Mouse (Mus musculus): ENCODE measurements around the gene Gm9964. TPM values are rescaled to one million over a fixed set of nuclear protein-coding genes. Genes with fewer than 3 reads are reported as not detected.

The Gm9964 gene
- total RNA-seq, 4 experiments from 2014 or later = not detected

DNA sequence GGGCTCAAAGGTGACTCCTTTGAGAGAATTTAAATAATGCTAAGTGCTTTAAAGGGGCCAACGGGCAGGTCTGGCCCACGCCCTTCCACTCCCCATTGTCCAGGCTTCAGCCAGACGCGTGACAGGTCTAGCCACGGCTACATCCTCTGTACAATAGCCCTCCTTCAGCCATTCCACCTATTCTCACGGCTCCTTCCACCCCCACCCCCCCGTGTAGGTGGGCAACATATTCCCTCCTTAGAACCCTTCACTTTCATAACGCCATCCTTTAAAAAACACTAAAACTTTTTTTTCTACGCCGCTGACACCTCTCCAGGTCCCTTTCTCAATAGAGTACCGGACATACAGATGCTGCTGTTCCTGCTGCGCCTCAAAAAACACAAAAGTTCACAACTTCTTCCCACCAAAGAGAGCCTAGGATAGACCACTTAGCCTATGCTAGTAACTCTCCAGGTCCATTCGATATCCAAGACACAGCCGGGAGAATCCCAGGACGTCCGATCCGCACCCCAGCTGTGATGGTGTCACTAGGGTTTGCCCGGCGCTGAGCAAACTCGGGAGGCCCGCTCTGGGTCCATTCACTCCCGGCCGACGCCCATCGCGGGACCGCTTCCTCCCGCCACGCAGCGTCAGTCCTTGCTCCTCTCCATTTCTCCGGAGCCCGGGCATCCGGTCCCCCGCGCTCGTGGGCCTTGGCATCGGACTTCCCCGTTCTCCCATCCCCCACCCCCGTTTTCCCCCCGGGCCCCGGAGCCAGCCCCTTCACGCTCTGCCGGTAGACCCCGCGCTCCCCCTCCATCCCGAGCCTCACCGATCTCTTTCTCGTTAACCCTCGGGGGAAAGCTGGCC, 42.9 kb downstream of the Gm9964 start:
- peak; percentile 59 for DNase-seq (ENCODE audit: low spot score)

GRCm38 (mm10) chr11:79252881-79253541, 43.7 kb downstream of the Gm9964 start:
- peak; percentile 53 for DNase-seq (ENCODE audit: low spot score)

Other genes starting within 250 kb of the Gm9964 start
- 1 to 10 TPM; 5.9 to 8.2 (median 6.5) TPM for gene Ksr1, start 150.5 kb downstream of the Gm9964 start, total RNA-seq (2022)
- gene Wsb1, start 42.2 kb downstream of the Gm9964 start, total RNA-seq (2022) = 10 to 100 TPM in 3 of 4 experiments, 1 to 10 TPM in 1; 9.5 to 13.5 (median 12.3) TPM
- gene Nf1, start 42.8 kb upstream of the Gm9964 start, total RNA-seq (2022) = 10 to 100 TPM; 25.2 to 31.6 (median 29.9) TPM
- gene Omg, start 207.2 kb upstream of the Gm9964 start, total RNA-seq (2022) = not detected
- gene Evi2b, start 226.9 kb upstream of the Gm9964 start, total RNA-seq (2022) = 1 to 10 TPM in 1 of 4 experiments, under 1 TPM in 3; 0.44 to 1.4 (median 0.74) TPM
- under 1 TPM in 2 of 4 experiments, not detected in 2; 0.11 to 0.12 TPM for gene Evi2, start 233.7 kb upstream of the Gm9964 start, total RNA-seq (2022)
- gene Evi2a, start 233.7 kb upstream of the Gm9964 start, total RNA-seq (2022) = 1 to 10 TPM; 1.4 to 3.3 (median 1.6) TPM